Mouse (Mus musculus): Measurements from ENCODE around the gene Brpf3.
A peak's percentile ranks its signal among the peaks of the same experiment; 100 is the strongest.
"Not testable (repeated sequence)": the region's sequence is repeated elsewhere in the genome, so short reads cannot be mapped to it uniquely, and the experiment has no call there.

The Brpf3 gene

DNA sequence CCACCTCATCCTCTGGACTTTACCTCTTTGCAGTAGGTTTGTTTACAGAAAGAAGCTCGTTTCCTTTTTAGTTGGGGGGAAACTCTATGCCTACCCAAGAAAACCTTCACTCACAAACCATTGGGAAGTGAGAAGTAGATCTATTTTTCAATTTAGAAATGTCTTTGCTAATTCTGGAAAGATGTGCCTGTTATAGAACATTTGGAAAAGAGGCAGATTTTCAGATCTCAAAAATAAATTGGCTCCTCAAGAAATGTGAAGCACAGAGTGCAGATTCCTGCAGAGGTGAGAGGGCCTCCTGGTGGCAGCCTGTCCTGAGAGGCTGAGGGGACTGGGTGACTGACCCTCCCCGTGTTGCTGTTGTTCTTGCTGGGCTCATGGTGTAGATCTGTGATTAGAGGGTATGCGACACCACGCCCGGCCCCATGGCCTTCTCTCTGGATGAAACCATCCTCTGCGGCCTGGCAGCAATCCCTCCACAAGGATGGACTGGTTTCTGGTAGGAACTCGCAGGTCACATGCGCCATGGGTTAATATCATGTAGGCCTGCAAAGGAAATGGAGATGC is 26.9 kb downstream of the Brpf3 start:
- no peak for DNase-seq (ENCODE audit: low read depth in 2 of 2, low spot score in 2 of 2)

DNA sequence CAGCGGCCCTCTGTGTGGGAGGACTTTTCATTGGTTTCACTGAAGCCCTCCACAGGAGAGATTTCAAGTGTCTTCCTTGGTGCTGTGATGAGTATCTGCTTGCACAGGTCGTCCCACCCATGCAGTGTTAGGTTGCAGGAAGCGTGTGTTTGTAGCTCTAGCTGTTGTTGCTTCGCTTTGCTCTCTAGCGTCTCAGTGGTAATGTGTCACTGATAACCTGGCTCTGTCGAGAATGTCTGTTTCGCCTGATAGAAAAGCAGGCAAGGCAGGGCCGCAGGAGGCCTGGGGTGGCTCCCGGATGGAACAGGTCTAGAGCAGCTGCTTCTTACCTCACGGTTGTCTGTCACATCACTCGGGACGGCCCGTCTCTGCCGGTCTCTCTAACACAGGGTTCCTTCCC is 28.2 kb downstream of the Brpf3 start:
- DNase-seq (ENCODE audit: low read depth in 2 of 2, low spot score in 2 of 2) = no peak

DNA sequence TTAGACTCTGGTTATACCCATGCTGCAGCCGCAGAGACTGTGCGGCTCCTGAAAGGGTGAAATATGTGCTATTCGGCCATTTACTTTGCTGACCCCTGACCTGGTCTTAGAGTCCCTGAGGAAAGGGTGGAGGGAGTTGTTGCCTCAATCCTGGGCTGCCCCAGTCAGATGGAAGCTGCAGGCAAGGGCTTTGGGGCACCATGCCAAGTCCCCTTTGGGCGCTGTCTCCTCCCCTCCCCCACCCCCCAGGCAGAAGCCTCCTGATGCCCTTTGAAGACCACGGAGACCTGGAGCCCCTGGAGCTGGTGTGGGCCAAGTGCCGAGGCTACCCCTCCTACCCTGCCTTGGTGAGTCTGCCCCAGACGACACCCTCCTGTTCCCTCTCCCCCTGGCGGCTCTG is 30.2 kb downstream of the Brpf3 start:
- no peak for DNase-seq (ENCODE audit: low read depth in 2 of 2, low spot score in 2 of 2)

DNA sequence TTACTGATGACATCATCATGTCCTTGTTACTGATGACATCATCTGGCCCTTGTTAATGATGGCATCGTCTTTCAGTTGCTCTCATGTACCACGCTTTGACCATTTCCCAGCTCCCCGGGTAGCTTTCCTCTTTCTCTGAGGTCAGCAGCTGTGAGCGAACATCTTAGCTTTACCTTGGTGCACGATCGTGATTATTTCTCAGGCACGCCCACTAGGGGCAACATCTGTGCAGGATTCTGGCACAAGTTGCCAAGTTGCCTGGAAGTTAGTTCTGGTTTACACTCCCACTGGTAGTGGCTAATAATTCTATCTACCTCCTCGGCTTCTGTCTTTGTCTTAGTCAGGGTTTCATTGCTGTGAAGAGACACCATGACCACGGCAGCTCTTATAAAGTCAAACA is 31.1 kb downstream of the Brpf3 start:
- no peak for DNase-seq (ENCODE audit: low read depth in 2 of 2, low spot score in 2 of 2)

DNA sequence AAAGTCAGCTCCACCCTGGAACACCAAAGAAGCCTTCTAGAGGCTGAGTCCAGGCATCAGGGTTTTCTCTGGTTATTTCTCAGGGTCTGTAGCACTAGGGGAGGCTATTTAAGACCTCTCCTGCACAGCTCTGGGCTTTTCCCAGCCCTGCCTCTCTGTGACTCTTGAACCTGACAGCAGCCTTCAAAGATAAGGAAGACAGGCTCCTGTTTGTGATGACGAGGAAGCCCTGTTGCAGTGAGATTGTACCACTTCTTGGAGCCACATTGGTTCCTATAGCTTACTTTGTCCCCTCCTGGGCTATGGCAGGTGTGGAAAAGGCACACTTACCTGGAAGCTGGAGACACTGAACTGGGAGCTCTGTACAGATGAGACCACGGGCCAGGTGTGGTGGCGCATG is 32.0 kb downstream of the Brpf3 start:
- DNase-seq (ENCODE audit: low read depth in 2 of 2, low spot score in 2 of 2) = no peak

DNA sequence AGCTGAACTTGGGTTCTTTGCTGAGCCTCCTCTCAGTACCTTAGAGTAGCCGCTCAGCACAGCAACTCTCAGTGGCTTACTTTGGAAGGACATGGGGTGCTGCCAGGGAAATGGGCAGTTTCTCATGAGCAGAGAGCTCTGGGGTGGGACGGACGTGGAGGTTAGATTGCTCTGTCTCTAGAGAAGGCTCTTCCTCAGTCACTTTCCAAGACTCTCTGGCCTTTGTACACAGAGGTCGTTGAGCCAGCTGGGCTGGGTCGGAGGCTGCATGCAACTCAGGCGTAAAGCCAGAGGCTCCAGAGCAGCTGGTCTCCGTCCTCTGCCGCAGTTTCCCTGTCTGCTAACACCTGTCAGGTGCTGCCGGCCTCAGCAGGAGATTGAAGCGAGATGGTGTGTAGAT is 33.8 kb downstream of the Brpf3 start:
- no peak for DNase-seq (ENCODE audit: low read depth in 2 of 2, low spot score in 2 of 2)

DNA sequence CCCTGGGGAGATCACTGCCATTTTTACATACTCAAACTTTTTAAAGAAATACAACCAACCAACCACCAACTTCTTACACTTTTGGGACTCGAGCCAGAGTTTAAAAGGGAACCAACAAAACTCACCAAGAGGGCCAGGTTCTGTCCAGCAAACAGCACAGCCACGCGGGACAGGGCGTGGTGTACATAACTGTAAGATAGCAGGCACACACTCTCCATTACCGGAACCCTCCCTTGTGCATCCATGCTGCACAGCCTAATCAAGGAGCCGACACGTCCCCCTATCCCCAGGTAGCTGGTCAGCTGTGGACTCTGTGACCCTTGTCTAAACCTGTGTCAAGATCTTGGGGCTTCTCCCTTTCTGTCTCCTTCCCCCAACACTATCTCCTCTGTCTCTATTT is 37.0 kb downstream of the Brpf3 start:
- no peak for DNase-seq (ENCODE audit: low read depth in 2 of 2, low spot score in 2 of 2)

DNA sequence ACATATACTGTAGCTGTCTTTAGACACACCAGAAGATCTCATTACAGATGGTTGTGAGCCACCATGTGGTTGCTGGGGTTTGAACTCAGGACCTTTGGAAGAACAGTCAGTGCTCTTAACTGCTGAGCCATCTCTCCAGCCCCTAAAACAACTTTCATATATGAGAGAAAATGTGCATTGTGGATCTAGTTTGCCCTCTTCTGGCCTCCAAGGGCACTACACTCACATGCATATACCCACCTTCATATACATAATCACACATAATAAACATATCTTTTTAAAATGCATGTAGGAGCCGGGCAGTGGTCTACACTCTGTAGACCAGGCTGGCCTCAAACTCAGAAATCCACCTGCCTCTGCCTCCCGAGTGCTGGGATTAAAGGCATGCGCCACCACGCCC is 41.1 kb downstream of the Brpf3 start:
- not testable (repeated sequence) for DNase-seq (ENCODE audit: low read depth in 2 of 2, low spot score in 2 of 2)

DNA sequence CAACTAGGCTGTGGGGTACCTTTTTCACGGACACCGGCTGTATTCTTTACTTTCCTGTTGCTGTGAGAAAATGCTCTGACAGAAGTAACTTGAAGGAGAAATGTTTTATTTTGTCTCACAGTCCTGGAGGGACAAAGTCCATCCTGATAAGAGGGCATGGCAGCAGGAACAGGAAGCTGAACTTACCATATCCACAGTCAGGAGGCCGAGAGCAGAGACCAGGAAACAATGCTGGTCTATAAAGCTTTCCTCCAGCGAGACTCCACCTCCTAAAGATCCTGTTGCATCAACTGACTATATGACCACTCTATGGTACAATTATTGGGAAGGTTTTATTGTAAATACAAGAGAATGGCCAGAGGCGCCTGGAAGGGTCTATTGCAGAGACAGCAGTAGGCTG is 42.8 kb downstream of the Brpf3 start:
- no peak for DNase-seq (ENCODE audit: low read depth in 2 of 2, low spot score in 2 of 2)

DNA sequence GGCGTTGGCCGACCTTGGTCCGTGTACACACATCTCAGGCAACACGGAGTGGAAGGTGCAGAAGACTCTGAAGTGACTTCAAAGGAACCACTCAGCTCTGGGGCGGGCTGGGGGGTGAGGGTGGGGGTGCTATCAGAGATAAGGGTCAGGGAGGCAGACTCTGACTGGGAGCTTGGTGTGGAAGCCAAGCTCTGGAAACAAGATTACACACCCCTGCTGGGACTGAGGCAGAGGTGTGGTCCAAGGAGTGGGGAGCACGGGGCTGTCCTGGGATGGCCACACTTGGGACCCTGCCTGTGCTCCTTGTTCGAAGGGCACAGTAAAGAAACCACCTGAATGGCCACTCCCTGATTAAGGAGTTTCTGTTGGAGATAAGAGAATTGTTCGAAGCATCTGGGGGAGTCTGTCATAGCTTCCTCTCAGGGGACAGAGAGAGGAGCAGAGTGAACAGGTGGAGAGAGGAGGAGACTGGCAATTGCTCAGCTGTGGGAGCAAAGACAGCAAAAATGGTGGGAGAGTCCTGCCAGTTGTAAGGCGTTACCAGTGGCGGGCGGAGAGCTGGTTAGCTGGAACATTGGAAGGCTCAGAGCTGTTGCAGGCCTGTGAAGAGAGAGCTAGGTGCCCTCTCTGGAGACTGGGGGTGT is 46.2 kb downstream of the Brpf3 start:
- no peak for DNase-seq (ENCODE audit: low read depth in 2 of 2, low spot score in 2 of 2)

DNA sequence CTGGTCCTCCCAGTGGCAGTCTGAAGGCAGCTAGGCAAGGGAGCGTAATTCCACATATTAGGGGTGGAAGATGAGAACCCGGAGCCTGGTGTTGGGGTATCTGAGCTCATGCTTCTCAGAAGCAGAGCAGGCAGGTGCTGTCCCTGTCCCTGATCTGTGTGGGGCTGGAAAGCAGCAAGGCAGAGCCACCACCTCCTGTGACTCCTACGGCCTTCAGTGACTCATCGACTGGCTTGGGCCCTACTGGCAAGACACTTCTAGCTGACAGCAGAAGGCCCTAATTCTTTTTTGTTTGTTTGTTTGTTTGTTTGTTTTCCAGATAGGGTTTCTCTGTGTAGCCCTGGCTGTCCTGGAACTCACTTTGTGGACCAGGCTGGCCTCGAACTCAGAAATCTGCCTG is 49.6 kb downstream of the Brpf3 start:
- no peak for DNase-seq (ENCODE audit: low read depth in 2 of 2, low spot score in 2 of 2)

DNA sequence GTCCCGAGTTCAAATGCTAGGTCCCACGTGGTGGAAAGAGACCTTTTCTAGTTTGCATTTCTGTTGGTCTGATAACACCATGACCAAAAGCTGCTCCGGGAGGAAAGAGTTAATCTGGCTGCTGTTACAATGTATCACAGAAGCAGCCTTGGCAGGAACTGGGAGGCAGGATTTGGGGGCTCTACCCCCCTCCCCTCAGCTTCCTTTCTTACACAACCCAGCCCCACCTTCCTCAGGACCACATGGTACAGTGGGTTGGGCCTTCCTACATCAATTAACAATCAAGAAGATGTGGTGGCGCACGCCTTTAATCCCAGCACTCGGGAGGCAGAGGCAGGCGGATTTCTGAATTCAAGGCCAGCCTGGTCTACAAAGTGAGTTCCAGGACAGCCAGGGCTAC is 53.5 kb downstream of the Brpf3 start:
- no peak for DNase-seq (ENCODE audit: low read depth in 2 of 2, low spot score in 2 of 2)

DNA sequence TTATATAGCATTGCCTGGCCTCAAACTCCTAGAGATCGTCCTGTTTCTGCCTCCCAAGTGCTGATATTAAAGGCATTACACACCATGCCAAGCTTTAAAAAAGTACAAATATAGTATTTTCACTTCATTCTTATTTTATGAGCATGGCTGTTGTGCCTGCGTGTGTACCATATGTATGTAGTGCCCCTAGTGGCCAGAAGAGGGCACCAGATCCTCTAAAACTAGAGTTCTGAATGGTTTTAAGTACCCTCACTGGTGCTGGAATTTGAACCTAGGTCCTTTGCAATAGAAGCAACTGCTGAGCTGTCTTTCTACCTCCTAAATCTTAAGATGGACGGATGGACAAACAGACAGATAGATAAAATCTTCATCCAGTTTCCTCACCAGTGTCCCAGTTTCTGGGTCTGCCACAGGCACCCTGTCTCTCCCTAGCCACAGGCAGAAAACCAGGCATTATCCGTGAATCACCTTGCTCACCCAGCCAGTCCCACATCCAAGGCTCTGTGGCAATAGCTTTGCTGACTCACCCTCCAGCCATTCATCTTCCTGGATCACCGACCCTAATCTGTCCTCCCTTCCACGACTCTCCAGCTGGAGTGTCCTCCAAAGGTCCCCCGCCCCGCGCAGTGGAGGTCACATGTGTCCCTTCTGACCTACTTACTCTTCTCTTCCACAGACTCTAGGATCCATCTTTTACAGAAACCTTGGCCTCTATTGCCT is 54.4 kb downstream of the Brpf3 start:
- peak; percentile 23 to 47 for DNase-seq (ENCODE audit: low read depth in 2 of 2, low spot score in 2 of 2)

DNA sequence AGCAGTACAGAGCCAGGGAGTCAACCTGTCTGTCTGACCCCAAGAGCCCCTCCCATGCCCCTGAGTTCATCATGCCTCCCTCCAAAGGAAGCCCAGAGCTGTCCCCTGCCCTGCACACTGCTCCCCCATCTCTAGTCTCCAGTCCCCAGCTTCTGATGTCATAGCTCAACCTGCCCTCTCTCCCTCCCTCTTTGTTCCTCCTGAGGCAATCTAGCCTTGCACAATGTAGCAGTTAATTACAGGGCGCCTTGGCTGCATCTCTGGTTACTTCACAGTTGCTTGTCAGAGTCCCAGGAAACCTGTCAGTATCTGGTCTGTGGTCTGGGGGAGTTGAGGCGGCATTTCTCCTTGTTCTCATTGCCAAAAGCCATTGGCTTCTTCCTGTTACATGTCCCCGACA is 55.1 kb downstream of the Brpf3 start:
- no peak for DNase-seq (ENCODE audit: low read depth in 2 of 2, low spot score in 2 of 2)

DNA sequence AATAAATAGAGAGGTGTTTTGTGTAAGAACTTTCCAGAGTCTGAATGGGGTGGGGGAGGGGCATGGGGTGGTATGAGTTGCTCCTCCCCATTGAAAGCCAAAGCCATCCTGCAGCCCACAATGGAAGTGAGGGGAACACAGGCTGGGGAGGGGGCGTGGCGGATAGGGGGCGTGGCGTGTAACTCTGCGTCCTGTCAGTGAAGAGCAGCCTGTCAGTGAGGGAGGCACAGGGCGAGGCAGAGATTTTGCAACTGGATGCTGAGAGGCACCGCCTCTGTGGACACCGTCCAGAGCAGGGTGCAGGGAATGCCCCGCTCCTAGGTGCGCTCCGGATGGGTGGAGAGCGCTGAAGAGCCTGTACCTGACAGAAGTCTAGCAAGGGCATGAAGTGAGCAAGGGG is 57.3 kb downstream of the Brpf3 start, which contains the start of gene Pnpla1:
Pnpla1 (plus strand) TSS at position 207 of the 400 bp plus-strand sequence.
- DNase-seq (ENCODE audit: low read depth in 2 of 2, low spot score in 2 of 2) = no peak

DNA sequence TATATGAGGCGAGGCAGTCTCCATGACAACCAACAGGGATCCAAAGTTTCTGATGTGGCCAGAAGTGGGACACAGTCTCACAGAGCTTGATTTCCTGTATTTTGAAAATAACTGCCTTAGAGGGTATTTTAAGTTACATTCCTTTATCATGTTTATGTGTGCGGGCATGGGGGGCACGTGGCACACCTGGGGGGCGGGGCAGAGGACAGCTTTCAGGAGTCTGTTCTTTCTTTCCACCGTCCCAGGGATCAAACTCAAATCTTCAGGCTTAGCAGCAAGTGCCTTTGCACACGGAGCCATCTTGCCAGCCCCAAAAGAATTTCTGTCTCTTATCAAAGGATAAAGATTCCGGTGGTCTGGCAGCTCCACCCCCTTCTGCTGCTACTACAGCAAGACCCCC is 63.0 kb downstream of the Brpf3 start:
- DNase-seq (ENCODE audit: low read depth in 2 of 2, low spot score in 2 of 2) = no peak

DNA sequence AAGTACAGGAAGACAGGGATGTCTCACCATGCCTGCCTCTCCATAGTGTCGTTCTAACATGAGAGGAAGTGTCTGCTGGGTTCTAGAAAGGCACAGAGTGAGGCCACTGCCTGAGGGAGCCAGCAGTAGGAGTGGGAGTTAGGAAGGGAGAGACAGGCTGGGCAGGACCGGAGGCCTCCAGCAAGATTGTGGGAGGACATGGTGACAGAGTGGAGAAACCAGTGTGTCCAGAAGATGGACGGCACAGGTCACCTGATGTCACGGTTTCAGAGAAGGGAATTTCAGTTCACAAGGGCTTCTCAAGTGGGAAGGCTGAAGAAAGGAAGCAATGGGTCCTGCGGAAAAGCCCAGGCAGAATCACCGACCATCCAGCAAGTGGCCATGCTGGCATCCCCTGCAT is 63.6 kb downstream of the Brpf3 start:
- DNase-seq (ENCODE audit: low read depth in 2 of 2, low spot score in 2 of 2) = no peak

DNA sequence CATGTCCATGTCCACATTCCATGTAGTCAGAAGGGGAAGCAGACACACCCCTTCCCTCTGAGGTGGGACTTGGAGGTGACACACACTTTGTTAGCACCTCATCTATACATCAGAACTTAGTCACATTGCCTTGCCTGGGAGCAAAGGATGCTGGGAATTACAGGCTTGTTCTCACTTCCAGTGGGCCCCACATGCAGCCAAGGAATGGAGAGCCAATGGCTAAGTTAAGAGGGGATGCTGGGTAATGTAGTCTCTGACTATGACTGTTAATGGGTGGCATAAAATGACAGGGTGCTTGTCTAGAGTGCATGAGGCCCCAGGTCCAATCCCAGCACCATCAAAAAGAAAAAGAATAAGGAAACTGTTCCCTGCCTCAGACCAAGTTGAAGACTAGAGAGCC is 66.0 kb downstream of the Brpf3 start:
- no peak for DNase-seq (ENCODE audit: low read depth in 2 of 2, low spot score in 2 of 2)

DNA sequence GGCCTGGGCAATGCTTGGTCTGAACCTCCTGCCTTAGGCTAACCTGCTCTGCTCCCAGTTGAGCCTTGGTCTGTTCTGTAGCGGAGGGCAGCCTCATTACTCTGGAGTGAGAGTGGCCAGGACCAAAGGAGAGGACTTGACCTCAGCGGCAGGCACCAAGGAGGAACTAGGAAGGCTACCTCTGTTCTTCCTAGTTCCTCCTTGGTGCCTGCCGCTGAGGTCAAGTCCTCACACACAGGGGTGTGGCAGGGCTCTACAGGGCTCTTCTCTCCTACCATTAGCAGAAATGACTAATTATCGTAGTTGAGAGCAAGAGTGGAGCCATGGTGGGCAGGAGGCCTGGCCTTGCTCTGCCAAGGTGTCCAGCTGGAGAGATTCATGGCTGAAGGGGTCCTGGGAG is 66.5 kb downstream of the Brpf3 start:
- no peak for DNase-seq (ENCODE audit: low read depth in 2 of 2, low spot score in 2 of 2)

DNA sequence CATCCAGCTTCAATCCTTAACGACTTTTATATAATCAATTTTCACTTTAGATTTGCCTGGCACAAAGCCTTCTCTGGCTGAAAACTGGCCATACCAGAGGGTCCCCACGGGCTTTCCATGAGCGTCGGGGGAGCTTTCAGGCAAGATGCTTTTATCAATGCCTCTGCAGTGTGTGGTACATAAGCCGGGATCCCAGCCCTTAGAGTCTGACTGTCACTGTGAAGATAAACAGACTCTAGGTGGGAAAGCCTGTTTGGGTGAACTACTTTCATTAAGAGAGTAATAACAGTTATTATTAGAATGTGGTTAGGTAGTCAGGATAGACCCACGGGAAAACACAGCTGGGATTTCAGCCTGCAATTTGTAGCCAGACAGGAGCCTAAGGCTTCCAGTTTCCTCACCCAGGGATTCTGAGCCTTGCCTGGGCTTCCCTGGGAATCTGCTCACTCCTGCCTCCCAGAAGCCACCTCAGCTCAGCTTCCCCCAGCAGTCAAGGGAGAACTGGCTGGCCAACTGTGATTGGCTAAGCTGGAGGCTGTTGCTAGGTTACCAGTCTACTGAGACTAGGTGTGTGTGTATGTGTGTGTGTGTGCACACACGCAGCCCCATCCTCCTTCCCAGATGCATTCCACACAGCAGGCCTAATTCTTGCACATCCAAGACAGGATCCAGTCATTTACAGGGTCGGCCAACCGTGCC is 68.7 kb downstream of the Brpf3 start:
- no peak for DNase-seq (ENCODE audit: low read depth in 2 of 2, low spot score in 2 of 2)

DNA sequence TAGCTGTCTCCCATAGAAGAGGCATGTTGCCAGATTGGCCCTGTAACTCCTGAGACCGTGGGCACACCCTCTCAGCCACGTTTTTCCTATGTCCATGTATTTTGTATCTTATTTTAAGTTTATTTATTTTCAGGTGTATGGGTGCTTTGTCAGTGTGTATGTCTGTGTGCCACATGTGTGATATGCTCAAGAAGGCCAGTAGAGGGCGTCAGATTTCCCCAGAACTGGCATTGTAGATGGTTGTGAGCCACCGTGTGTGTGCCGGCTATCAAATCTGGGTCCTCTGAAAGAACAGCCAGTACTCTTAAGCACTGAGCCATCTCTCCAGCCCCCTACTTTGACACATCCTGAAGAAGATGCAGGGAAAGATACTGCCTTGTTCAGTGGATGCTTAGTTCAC is 69.5 kb downstream of the Brpf3 start:
- no peak for DNase-seq (ENCODE audit: low read depth in 2 of 2, low spot score in 2 of 2)

DNA sequence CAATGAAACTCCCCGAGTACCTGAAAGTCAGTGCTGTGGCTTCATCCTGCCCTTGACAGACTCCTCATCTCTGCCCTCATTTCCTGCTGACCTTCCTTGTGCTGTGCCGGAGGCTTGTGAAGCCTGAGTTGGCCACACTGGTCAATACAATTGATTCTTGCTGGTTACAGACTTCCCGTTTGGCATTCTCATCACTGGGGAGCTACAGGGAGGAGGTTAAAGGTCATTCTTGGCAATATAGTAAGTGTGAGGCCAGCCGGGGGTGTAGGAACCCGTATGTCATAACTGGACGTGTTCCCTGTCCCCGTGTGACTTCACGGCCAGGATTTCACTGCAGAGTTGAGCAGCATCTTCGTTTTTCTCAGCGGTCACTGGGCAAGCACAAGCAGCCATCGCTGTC is 70.9 kb downstream of the Brpf3 start:
- no peak for DNase-seq (ENCODE audit: low read depth in 2 of 2, low spot score in 2 of 2)
